8 mouse cellular contexts compared by ENCODE assay signal in the genomic region with DNA sequence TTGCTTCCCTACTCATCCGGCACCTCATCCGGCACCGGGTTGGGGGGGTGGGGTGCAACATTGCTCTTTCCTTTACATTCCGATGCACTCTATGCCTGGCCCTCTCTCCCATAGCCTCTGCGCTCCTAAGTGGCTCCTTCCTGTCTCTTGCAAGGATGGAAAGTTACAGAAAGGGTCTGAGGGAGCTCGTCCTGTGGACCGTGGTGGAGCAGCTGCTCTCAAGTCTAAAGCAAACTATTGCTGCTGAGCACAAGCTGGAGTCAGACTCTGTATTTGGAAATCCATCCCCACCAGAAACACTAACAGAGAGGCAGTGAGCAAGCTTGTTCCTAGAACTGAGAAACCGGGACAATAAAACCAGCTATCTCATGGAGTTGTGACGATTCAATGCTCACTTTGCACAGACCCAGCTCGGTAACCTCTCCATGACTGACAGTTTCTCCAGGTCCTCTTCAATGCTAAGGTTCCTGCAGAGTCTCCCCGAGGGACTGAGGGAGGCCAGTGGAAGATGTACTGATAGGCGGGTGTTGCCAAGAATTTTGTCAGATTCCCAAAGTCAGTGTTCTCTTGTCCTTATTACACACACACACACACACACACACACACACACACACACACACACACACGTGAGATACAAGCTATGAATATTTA. TPM values are rescaled to one million over a fixed set of nuclear protein-coding genes. Genes with fewer than 3 reads are reported as not detected.
DNase-seq lines count a peak whose midpoint lies in the region; ATAC-seq and TF ChIP-seq lines count a peak whose summit lies in the region.

No protein-coding gene starts in this region.

- peaks cover 11% of the 10 kb centered on the region for H3K27me3 ChIP-seq in G1E (ENCODE audit: insufficient read depth, low read length)
- H3K27me3 ChIP-seq in forebrain, embryonic 12.5 days, result 0 out of 2 replicates have a peak, but pooled peaks cover 2% of the 10 kb centered on the region
- H3K27me3 ChIP-seq in myocyte (ENCODE audit: control insufficient read depth, insufficient read depth, insufficient read length), result no peaks in the 10 kb centered on the region

- WGBS in forebrain, embryonic 12.5 days, result 2% methylated on average over 13 of the region's 13 CpGs

- H3K4me2 ChIP-seq in forebrain, embryonic 12.5 days, result peak overlapping the region; percentile 72
- peak overlapping the region; percentile 92 for H3K4me2 ChIP-seq in myocyte (ENCODE audit: low read depth)

- peaks cover 25% of the 10 kb centered on the region for H3K36me3 ChIP-seq in G1E (replicated peaks)
- no peaks in the 10 kb centered on the region for H3K36me3 ChIP-seq in forebrain, embryonic 12.5 days (replicated peaks)
- H3K36me3 ChIP-seq in myocyte (ENCODE audit: control insufficient read depth, insufficient read depth), result no peaks in the 10 kb centered on the region

- H3K4me1 ChIP-seq in G1E (ENCODE audit: insufficient read depth, low read depth, low read length), result peaks cover 25% of the 10 kb centered on the region
- H3K4me1 ChIP-seq in forebrain, embryonic 12.5 days, result peaks cover 21% of the 10 kb centered on the region

- intact Hi-C loops in heart, postnatal 14 days (cut with DNase I), result loop anchor here (2.0 kb wide), 2 partner anchors 17 to 33 kb away; no protein-coding TSS in a partner anchor

- peaks cover 38% of the 10 kb centered on the region for H3K79me2 ChIP-seq in myocyte (ENCODE audit: control insufficient read depth, insufficient read depth)

- DNase-seq in heart, adult 18-20 months, result peak; percentile 42 to 62
- no peak for DNase-seq in heart, postnatal 14 days
- DNase-seq in G1E (ENCODE audit: low spot score), result peak; percentile 19
- peak; percentile 38 to 60 for DNase-seq in kidney, postnatal 4 days
- DNase-seq in spleen, postnatal 36 days (ENCODE audit: low spot score in 2 of 2), result no peak
- DNase-seq in adrenal gland, postnatal 14 days, result no peak

- no peak for ATAC-seq in G1E (ENCODE audit: extremely low read depth, insufficient number of reproducible peaks, low FRiP score, poor library complexity, severe bottlenecking)
- no peak for ATAC-seq in forebrain, embryonic 12.5 days (ENCODE audit: low FRiP score)

- no peak for TF ChIP-seq CTCF in G1E (IDR thresholded peaks at IDR 0.05; ENCODE audit: low read depth, low read length)

- peak overlapping the region; percentile 90 for H3K9ac ChIP-seq in forebrain, embryonic 12.5 days

- H3K9me3 ChIP-seq in G1E (replicated peaks), result peaks cover 8% of the 10 kb centered on the region
- H3K9me3 ChIP-seq in forebrain, embryonic 12.5 days, result no peaks in the 10 kb centered on the region

- TF ChIP-seq POLR2A in myocyte (IDR thresholded peaks at IDR 0.05; ENCODE audit: insufficient read length, low read depth), result no peak

- no peak overlapping the region for H3K27ac ChIP-seq in forebrain, embryonic 12.5 days

- H3ac ChIP-seq in myocyte (ENCODE audit: control insufficient read depth, insufficient read length), result peak overlapping the region; percentile 55

- H3K4me3 ChIP-seq in G1E (ENCODE audit: low read depth, low read length) (peak overlapping the region; percentile 93), myocyte (peak overlapping the region; percentile 48)
- peak overlapping the region; percentile 94 for H3K4me3 ChIP-seq in forebrain, embryonic 12.5 days (replicated peaks)

TF ChIP-seq in myocyte, 11 proteins besides CTCF, POLR2A, EP300 and RAD21:
- TF ChIP-seq REST (IDR thresholded peaks at IDR 0.05; ENCODE audit: insufficient read depth, insufficient read length), result no peak
- TF ChIP-seq POLR2AphosphoS2 (IDR thresholded peaks at IDR 0.05; ENCODE audit: insufficient read length, low read depth), result no peak
- TF ChIP-seq E2F4 (IDR thresholded peaks at IDR 0.05; ENCODE audit: insufficient read depth), result no peak
- TF ChIP-seq TCF12 (IDR thresholded peaks at IDR 0.05; ENCODE audit: insufficient read depth, poor library complexity, severe bottlenecking), result no peak
- TF ChIP-seq SRF (IDR thresholded peaks at IDR 0.05; ENCODE audit: control insufficient read depth, insufficient read length, low read depth), result no peak
- no peak for TF ChIP-seq MYOG (IDR thresholded peaks at IDR 0.05; ENCODE audit: control insufficient read depth in 1 of 3, insufficient read depth in 1 of 3, insufficient read length in 2 of 3, low read depth in 2 of 3)
- TF ChIP-seq MAX (IDR thresholded peaks at IDR 0.05; ENCODE audit: low read depth), result no peak
- no peak for TF ChIP-seq MYOD1 (IDR thresholded peaks at IDR 0.05; ENCODE audit: control insufficient read depth in 1 of 3, insufficient read length in 2 of 3, low read depth in 2 of 3)
- no peak for TF ChIP-seq TCF3 (IDR thresholded peaks at IDR 0.05; ENCODE audit: insufficient read length, low read depth)
- no peak for TF ChIP-seq USF1 (IDR thresholded peaks at IDR 0.05; ENCODE audit: low read depth)
- no peak for TF ChIP-seq CEBPB (IDR thresholded peaks at IDR 0.05; ENCODE audit: insufficient read depth, poor library complexity, severe bottlenecking)

RNA-seq across cellular contexts. Expression of a gene that starts 1.0 kb away (rescaled TPM):
- total RNA-seq in heart, adult 18-20 months (2021), result 10 to 100 TPM; 17.4 to 19.9 TPM
- total RNA-seq in heart, postnatal 14 days (2021), result 10 to 100 TPM; 28.2 to 28.3 TPM
- 23.3 and 25.0 TPM in 2 replicates for total RNA-seq in G1E (2014; fragmentation: Nextera tagmentation)
- 27.5 and 29.9 TPM in 2 replicates for total RNA-seq in G1E (2017)
- polyA plus RNA-seq in G1E (2012), result 13.1 and 20.3 TPM in 2 replicates
- polyA plus RNA-seq in forebrain, embryonic 12.5 days (2016; fragmentation: Nextera tagmentation; extraction: Ambion mirVana), result 14.8 and 16.1 TPM in 2 replicates
- polyA plus RNA-seq in myocyte (2012; fragmentation: generic; extraction: Trizol), result 9.0 TPM
- total RNA-seq in adrenal gland, postnatal 14 days (2021), result 33.7 and 42.3 TPM in 2 replicates

RNA-seq across cellular contexts. Expression of a gene that starts 42.6 kb away (rescaled TPM):
- 100 to 1,000 TPM; 343 to 377 TPM for total RNA-seq in heart, adult 18-20 months (2021)
- total RNA-seq in heart, postnatal 14 days (2021), result 100 to 1,000 TPM; 256 to 300 TPM
- not detected in 2 replicates for total RNA-seq in G1E (2014; fragmentation: Nextera tagmentation)
- total RNA-seq in G1E (2017), result 0.27 and 0.52 TPM in 2 replicates
- 0.06 and 0.08 TPM in 2 replicates for polyA plus RNA-seq in G1E (2012)
- polyA plus RNA-seq in forebrain, embryonic 12.5 days (2016; fragmentation: Nextera tagmentation; extraction: Ambion mirVana), result 8.4 and 8.6 TPM in 2 replicates
- polyA plus RNA-seq in myocyte (2012; fragmentation: generic; extraction: Trizol), result 6.9 TPM
- total RNA-seq in adrenal gland, postnatal 14 days (2021), result 831 and 917 TPM in 2 replicates

Comparison
In these comparisons a context has a peak if more than half of its experiments do, and no peak if none do; other contexts are left out.
1. DNase-seq: peak in heart, adult 18-20 months (2 of 2), G1E (single experiment) and kidney, postnatal 4 days (2 of 2); none in heart, postnatal 14 days (0 of 2), spleen, postnatal 36 days (0 of 2) and adrenal gland, postnatal 14 days (single experiment).
2. RNA of a gene that starts 42.6 kb away (total RNA-seq): 831 to 917 TPM in adrenal gland, postnatal 14 days, 343 to 377 TPM in heart, adult 18-20 months and 256 to 300 TPM in heart, postnatal 14 days; 0.27 to 0.52 TPM in G1E; every median in the first group is over 100 times any median in the second.
3. Peak in every context shown above with its lines, with median percentiles within 50 percentile points of each other: H3K4me3 ChIP-seq.